Mouse (Mus musculus) hindbrain, embryonic 11.5 days (tissue): ENCODE measurements around the gene Gng7. TPM values are rescaled to one million over a fixed set of nuclear protein-coding genes. Genes with fewer than 3 reads are reported as not detected.

Source experiments
- ATAC-seq: fragments of 200-750 bp; cut with Nextera tagmentation; 2 replicates; pipeline ENCODE4 v1.8.0; 2017; ENCODE audit warnings: mild to moderate bottlenecking, moderate TSS enrichment, moderate library complexity; ENCODE audit not compliant: low FRiP score
- DNase-seq: peaks from one replicate; pipeline ENCODE4 v3.0.0-alpha.2; 2015; ENCODE audit warnings: low spot score
- H3K27ac ChIP-seq: fragments of 300-500 bp; sonication (generic); 2 replicates; pipeline ENCODE4 v1.5.1; 2014; ENCODE audit warnings: mild to moderate bottlenecking, low read depth, low read length
- H3K27me3 ChIP-seq: fragments of 300-500 bp; sonication (generic); 2 replicates; pipeline ENCODE4 v1.6.1; 2014; ENCODE audit warnings: mild to moderate bottlenecking, low read length, moderate library complexity, mixed read lengths; ENCODE audit not compliant: control insufficient read depth, insufficient read depth
- H3K36me3 ChIP-seq: fragments of 300-500 bp; sonication (generic); 2 replicates; pipeline ENCODE4 v1.6.1; 2014; ENCODE audit warnings: mild to moderate bottlenecking, low read length, moderate library complexity, mixed read lengths; ENCODE audit not compliant: control insufficient read depth, insufficient read depth
- H3K4me1 ChIP-seq: fragments of 300-500 bp; sonication (generic); replicated peaks from 2 replicates; pipeline ENCODE4 v1.6.1; 2014; ENCODE audit warnings: low read length, mixed read lengths; ENCODE audit not compliant: control insufficient read depth, insufficient read depth
- H3K4me2 ChIP-seq: fragments of 300-500 bp; sonication (generic); replicated peaks from 2 replicates; pipeline ENCODE4 v1.6.1; 2014; ENCODE audit warnings: mild to moderate bottlenecking, low read depth, low read length
- H3K4me3 ChIP-seq: fragments of 300-500 bp; sonication (generic); 2 replicates; pipeline ENCODE4 v1.5.1; 2014; ENCODE audit warnings: low read depth, low read length
- H3K9ac ChIP-seq: fragments of 300-500 bp; sonication (generic); 2 replicates; pipeline ENCODE4 v1.6.1; 2014; ENCODE audit warnings: low read depth, low read length
- H3K9me3 ChIP-seq: fragments of 300-500 bp; sonication (generic); 2 replicates; pipeline ENCODE4 v1.6.1; 2016; ENCODE audit warnings: low read length; ENCODE audit not compliant: control insufficient read depth
- WGBS: fragments of 180-500 bp; shearing (Covaris S2); extraction: QIAGEN DNeasy Blood & Tissue Kit; methylation state at CpG from one replicate; pipeline ENCODE4 v1.1.7; 2014; 5-methylcytosine and 5-hydroxymethylcytosine counted together
- polyA plus RNA-seq: library from polyadenylated mRNA; unstranded; fragments of >200 nt; fragmentation: Nextera tagmentation; extraction: Ambion mirVana; gene quantifications from 2 replicates; pipeline ENCODE4 v1.2.1, GENCODE M21; 2014

Gene Gng7
- polyA plus RNA-seq, 1 experiment from 2014 or later, result 7.2 TPM

DNA sequence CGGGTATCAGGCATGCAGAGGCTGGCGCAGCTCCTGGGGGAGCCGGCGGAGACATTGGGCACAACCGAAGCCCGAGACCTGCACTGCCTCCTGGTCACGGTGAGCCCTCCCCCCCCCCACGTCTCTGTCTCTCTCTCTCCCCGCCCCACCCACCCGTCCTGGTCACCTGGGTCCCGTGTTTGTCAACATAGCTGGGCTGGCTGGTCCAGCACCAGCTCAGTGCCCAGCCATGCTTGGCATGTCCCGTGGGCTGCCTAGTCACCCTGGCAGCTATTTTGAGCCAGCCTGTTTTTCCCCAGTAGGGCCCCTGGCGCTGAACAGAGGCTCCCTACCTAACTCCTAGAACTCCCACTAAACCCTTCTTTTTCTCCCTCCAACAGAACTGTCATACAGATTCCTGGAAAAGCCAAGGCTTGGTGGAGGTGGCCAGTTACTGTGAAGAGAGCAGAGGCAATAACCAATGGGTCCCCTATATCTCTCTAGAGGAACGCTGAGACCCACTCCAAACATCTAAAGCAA is 83.5 kb downstream of the Gng7 start:
- Histone ChIP-seq H3K27me3 (peaks cover 58% of the 10 kb centered on the region), H3K4me1 (peaks cover 33% of the 10 kb centered on the region), H3K4me3 (peak overlapping the region; percentile 38), H3K27ac (no peak overlapping the region), H3K36me3 (no peaks in the 10 kb centered on the region), H3K4me2 (peak overlapping the region; percentile 86), H3K9ac (no peak overlapping the region), H3K9me3 (no peaks in the 10 kb centered on the region)
- 7% methylated on average over 10 of the region's 14 CpGs for WGBS
- ATAC-seq (no peak), DNase-seq (no peak)

DNA sequence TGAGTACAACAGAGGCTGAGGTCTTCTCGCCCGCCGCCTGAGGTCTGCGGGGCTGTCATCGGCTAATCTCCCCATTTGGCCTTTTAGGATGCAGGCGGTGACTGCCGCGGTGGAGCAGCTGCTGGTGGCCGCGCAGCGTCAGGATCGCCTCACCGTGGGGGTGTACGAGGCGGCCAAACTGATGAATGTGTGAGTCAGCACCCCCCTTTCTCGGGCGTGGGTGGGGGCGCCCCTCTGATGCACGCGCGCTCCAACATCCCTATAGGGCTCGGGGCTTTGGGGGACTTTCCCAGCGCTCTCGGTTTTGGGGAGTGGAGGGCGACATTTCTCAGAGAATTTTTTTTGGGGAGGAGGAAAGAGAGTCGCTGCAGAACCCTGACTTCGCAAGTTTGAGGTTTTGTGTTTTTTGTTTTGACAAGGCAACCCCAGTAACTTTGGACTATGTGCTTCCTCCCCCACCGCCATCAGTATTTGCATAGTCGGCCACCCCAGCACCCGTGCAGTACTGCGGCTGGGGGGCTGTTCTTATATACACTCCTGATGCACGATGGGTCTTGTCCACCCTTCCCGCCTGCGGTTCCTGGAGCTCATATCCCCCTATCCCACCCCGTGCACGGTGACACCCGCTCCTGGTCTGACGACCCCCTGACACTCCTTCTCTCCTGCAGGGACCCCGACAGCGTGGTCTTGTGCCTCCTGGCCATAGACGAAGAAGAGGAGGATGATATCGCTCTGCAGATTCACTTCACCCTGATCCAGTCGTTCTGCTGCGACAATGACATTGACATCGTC is 84.2 kb downstream of the Gng7 start:
- Histone ChIP-seq H3K9ac (peak overlapping the region; percentile 42), H3K27ac (no peak overlapping the region), H3K9me3 (no peaks in the 10 kb centered on the region), H3K27me3 (peaks cover 52% of the 10 kb centered on the region), H3K4me1 (peaks cover 29% of the 10 kb centered on the region), H3K4me3 (peak overlapping the region; percentile 38), H3K4me2 (peak overlapping the region; percentile 86), H3K36me3 (no peaks in the 10 kb centered on the region)
- under 1% methylated on average over 45 of the region's 45 CpGs for WGBS
- peak; percentile 46 for DNase-seq
- ATAC-seq, result no peak; the same call in 1 of the 2 replicates

DNA sequence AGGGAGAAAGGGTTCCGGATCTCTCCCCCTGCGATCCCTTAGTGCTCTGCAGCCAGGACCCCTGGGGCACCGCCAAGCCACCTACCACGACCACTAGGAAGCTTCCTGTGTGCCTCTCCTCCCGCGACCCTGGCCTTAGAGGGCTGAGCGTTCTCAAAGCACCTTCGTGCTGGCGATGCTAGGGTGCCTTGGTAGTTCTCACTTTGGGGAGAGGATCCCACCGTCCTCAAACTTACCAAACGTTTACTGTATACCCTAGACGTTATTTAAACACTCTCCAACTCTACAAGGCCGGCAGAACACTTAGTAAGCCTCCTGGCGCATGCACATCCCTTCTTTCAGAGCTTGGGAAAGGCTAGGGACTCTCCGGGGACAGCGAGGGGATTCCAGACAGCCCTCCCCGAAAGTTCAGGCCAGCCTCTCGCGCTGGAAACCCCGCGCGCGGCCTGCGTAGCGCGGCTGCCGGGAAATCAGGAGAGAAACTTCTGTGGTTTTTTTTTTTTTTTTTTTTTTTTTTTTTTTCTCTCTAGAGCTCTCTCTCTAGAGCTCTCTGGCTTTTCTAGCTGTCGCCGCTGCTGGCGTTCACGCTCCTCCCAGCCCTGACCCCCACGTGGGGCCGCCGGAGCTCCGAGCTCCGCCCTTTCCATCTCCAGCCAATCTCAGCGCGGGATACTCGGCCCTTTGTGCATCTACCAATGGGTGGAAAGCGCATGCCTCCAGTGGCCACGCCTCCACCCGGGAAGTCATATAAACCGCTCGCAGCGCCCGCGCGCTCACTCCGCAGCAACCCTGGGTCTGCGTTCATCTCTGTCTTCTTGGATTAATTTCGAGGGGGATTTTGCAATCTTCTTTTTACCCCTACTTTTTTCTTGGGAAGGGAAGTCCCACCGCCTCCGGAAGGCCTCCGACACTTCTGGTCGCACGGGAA is 85.2 kb downstream of the Gng7 start, which contains the start of gene Gadd45b:
Gene Gadd45b, plus strand, starts transcription at position 775 of the 928 bp plus-strand sequence.
- H3K27me3 ChIP-seq, result peaks cover 45% of the 10 kb centered on the region
- H3K27ac ChIP-seq, result 0 out of 2 replicates have a peak within 1 kb of the TSS, but pooled peaks have one; percentile 4
- H3K9ac ChIP-seq, result peak within 1 kb of the TSS; percentile 63
- WGBS, result under 1% methylated on average over 56 of the region's 56 CpGs
- peak; percentile 99 for DNase-seq
- peaks cover 29% of the 10 kb centered on the region for H3K4me1 ChIP-seq
- no peaks in the 10 kb centered on the region for H3K36me3 ChIP-seq
- H3K4me3 ChIP-seq, result peak within 1 kb of the TSS; percentile 45
- peak within 1 kb of the TSS; percentile 86 for H3K4me2 ChIP-seq
- peak; percentile 87 for ATAC-seq
- no peaks in the 10 kb centered on the region for H3K9me3 ChIP-seq

DNA sequence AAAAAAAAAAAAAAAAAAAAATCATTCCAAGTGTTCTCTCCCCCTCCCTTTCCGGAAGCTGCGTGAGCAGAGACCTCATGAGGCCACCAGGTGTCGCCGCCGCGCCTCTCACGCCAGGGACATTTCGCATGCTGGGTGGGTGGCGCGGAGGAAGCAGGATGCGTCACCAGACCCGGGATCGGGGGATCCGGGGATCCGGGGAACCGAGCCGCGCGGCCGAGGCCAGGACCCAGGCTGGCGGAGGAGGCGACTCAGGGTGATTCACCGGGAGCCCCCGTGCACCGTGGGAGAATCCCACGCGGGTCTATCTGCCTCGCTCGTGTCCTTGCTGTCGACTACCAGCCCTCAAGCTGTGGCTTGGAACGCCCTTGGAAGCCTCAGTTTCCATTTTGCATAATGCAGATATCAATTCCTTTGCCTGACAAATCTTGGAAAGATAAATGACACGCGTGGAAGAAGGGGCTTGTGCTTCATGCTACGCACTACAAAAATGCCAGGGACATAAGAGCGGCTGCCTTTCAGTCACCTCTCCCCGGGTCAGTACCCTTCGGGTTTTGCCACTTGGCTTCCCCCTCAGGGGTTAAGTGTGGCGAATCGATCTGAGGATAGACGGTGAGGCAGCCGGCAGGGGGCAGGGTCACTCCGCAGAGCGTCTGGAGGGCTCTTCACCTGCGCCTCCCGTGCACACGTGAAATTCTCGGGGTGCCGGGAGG is 86.0 kb downstream of the Gng7 start:
- Histone ChIP-seq H3K4me1 (peaks cover 27% of the 10 kb centered on the region), H3K27me3 (peaks cover 36% of the 10 kb centered on the region), H3K36me3 (no peaks in the 10 kb centered on the region), H3K4me2 (peak overlapping the region; percentile 86), H3K9ac (peak overlapping the region; percentile 63), H3K4me3 (peak overlapping the region; percentile 45), H3K9me3 (no peaks in the 10 kb centered on the region), H3K27ac (0 out of 2 replicates have a peak overlapping the region, but pooled peaks have one; percentile 4)
- ATAC-seq (peak; percentile 37; the same call in 1 of the 2 replicates), DNase-seq (peak; percentile 90)
- under 1% methylated on average over 44 of the region's 48 CpGs for WGBS

DNA sequence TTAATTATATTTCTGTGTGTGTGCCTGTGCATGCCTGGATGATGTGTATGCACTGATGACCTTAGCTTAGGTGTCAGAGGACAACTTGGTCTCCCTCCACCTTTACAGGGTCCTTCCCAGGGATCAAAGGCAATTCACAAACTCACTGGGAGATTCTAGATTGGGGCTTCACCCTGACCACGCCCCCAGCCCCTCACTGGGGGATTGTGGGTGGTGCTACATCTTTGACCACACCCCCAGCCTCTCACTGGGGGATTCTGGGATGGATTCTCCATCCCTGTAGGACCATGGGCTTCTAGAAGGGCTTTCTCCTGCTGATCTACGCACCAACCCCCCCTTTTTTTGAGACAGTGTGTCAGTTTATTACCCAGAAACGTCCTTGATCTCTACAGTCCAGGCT is 89.3 kb downstream of the Gng7 start:
- H3K27me3 ChIP-seq, result peaks cover 5% of the 10 kb centered on the region
- DNase-seq (no peak), ATAC-seq (no peak)
- no peak overlapping the region for H3K27ac ChIP-seq
- H3K4me2 ChIP-seq, result no peak overlapping the region
- peaks cover 6% of the 10 kb centered on the region for H3K4me1 ChIP-seq
- H3K9me3 ChIP-seq, result no peaks in the 10 kb centered on the region
- WGBS, result 45% methylated on average over 3 of the region's 3 CpGs
- H3K9ac ChIP-seq, result no peak overlapping the region
- H3K4me3 ChIP-seq, result no peak overlapping the region
- no peaks in the 10 kb centered on the region for H3K36me3 ChIP-seq

DNA sequence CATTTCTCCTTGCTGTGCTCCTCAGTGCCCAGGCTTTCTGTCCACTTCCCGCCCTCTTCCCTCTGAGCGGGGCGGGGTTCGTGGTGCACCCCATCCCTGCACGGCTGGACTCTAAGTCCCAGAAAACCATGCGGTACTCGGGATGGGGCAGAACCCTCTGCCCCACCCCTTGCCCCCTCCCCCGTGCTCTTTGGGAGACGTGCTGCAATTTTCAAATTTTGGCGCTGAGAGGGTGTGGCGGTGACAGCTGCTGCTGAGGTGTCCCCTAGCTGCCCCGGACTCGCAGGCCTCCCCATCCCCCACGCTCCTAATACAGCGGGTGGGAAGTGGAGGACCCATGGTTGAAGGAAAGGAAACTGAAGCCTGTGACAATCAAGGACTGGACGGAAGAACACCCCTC is 92.8 kb downstream of the Gng7 start:
- H3K27ac ChIP-seq, result no peak overlapping the region
- no peaks in the 10 kb centered on the region for H3K4me1 ChIP-seq
- H3K27me3 ChIP-seq, result no peaks in the 10 kb centered on the region
- H3K9me3 ChIP-seq, result no peaks in the 10 kb centered on the region
- peak; percentile 53 for DNase-seq
- 0 out of 2 replicates have a peak, but pooled peaks have one; percentile 19 for ATAC-seq
- no peak overlapping the region for H3K4me3 ChIP-seq
- H3K4me2 ChIP-seq, result peak overlapping the region; percentile 9
- no peaks in the 10 kb centered on the region for H3K36me3 ChIP-seq
- 6% methylated on average over 16 of the region's 16 CpGs for WGBS
- H3K9ac ChIP-seq, result peak overlapping the region; percentile 20; the same call in 1 of the 2 replicates

DNA sequence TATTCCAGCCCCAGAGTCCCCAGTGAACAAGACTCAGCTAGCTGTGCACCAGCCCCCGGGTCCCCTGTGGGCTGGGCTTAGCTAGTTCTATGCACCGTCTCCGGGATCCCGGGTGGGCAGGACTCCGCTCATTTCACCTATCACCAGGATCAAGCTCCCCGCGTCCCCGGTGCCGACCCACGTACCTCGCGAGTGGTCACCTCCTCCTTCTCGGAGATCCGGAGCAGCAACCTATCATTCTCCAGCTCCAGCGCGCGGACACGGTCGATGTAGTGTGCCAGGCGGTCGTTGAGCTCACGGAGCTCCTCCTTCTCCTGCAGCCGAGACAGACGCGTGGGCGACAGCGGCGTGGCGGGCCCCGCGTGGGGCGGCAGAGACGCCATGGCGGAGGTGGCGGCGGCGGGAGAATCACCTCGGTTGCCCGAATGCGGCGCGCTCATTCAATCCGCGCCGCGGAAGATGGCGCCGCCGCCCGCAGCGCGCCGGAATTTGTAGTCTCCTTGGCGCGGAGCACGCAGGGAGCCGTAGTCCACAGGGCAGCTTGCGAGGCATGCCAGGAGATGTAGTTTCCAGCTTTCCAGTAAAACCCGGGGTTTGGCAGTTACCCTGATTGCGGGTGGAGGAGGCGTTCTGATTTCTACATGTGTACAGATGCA is 96.8 kb downstream of the Gng7 start, which contains the start of gene Lmnb2:
Gene Lmnb2, minus strand, starts transcription at position 467 of the 656 bp plus-strand sequence.
- Histone ChIP-seq H3K9ac (peak within 1 kb of the TSS; percentile 91), H3K4me3 (peak within 1 kb of the TSS; percentile 90), H3K4me2 (peak within 1 kb of the TSS; percentile 94), H3K36me3 (no peaks in the 10 kb centered on the region; the same call in 1 of the 2 replicates), H3K27ac (peak within 1 kb of the TSS; percentile 56; the same call in 1 of the 2 replicates), H3K9me3 (no peaks in the 10 kb centered on the region), H3K4me1 (no peaks in the 10 kb centered on the region), H3K27me3 (no peaks in the 10 kb centered on the region)
- peak; percentile 70 for ATAC-seq
- peak; percentile 85 for DNase-seq
- WGBS, result under 1% methylated on average over 52 of the region's 61 CpGs
